Mouse (Mus musculus): ENCODE results near the gene Arhgap30. TPM values are rescaled to one million over a fixed set of nuclear protein-coding genes. Genes with fewer than 3 reads are reported as not detected.

The Arhgap30 gene
- total RNA-seq, 2 experiments from 2014 or later, result 0.53 to 0.90 TPM

- no peak for DNase-seq (ENCODE audit: low spot score)
These were observed 36.4 kb downstream of the Arhgap30 start for GRCm38 (mm10) chr1:171425126-171425525.

- no peak for DNase-seq (ENCODE audit: low spot score)
These were observed 43.4 kb downstream of the Arhgap30 start for GRCm38 (mm10) chr1:171432158-171432557.

GRCm38 (mm10) chr1:171435288-171435814 lies 46.6 kb downstream of the Arhgap30 start:
- no peak for DNase-seq (ENCODE audit: low spot score)

- DNase-seq (ENCODE audit: low spot score), result no peak
These were observed 47.2 kb downstream of the Arhgap30 start for GRCm38 (mm10) chr1:171435974-171436373.

GRCm38 (mm10) chr1:171437264-171438013 lies 48.7 kb downstream of the Arhgap30 start, which contains the start of gene F11r:
Gene F11r, plus strand, starts transcription at chr1:171437535.
- DNase-seq (ENCODE audit: low spot score), result peak; percentile 30

GRCm38 (mm10) chr1:171438014-171438670 lies 49.4 kb downstream of the Arhgap30 start:
- no peak for DNase-seq (ENCODE audit: low spot score)

- no peak for DNase-seq (ENCODE audit: low spot score)
These were observed 50.3 kb downstream of the Arhgap30 start for GRCm38 (mm10) chr1:171439072-171439471.

- DNase-seq (ENCODE audit: low spot score), result peak; percentile 25
These were observed 51.4 kb downstream of the Arhgap30 start for GRCm38 (mm10) chr1:171440025-171440725.

GRCm38 (mm10) chr1:171441466-171442412 lies 53.0 kb downstream of the Arhgap30 start:
- DNase-seq (ENCODE audit: low spot score), result no peak

- DNase-seq (ENCODE audit: low spot score), result no peak
These were observed 53.6 kb downstream of the Arhgap30 start for GRCm38 (mm10) chr1:171442413-171442760.

- no peak for DNase-seq (ENCODE audit: low spot score)
These were observed 56.3 kb downstream of the Arhgap30 start for GRCm38 (mm10) chr1:171445050-171445449.

GRCm38 (mm10) chr1:171446854-171447253 lies 58.1 kb downstream of the Arhgap30 start:
- DNase-seq (ENCODE audit: low spot score), result no peak

- no peak for DNase-seq (ENCODE audit: low spot score)
These were observed 58.9 kb downstream of the Arhgap30 start for GRCm38 (mm10) chr1:171447692-171448091.

GRCm38 (mm10) chr1:171450062-171450461 lies 61.3 kb downstream of the Arhgap30 start:
- no peak for DNase-seq (ENCODE audit: low spot score)

- no peak for DNase-seq (ENCODE audit: low spot score)
These were observed 62.2 kb downstream of the Arhgap30 start for GRCm38 (mm10) chr1:171451001-171451400.

- DNase-seq (ENCODE audit: low spot score), result no peak
These were observed 63.8 kb downstream of the Arhgap30 start for GRCm38 (mm10) chr1:171452522-171452921.

- no peak for DNase-seq (ENCODE audit: low spot score)
These were observed 64.2 kb downstream of the Arhgap30 start for GRCm38 (mm10) chr1:171452923-171453322.

GRCm38 (mm10) chr1:171454926-171455325 lies 66.2 kb downstream of the Arhgap30 start:
- DNase-seq (ENCODE audit: low spot score), result no peak

GRCm38 (mm10) chr1:171457568-171457967 lies 68.8 kb downstream of the Arhgap30 start:
- no peak for DNase-seq (ENCODE audit: low spot score)

GRCm38 (mm10) chr1:171459791-171460190 lies 71.0 kb downstream of the Arhgap30 start:
- no peak for DNase-seq (ENCODE audit: low spot score)
